ENCODE assay signal across 12 mouse cellular contexts in the genomic region with DNA sequence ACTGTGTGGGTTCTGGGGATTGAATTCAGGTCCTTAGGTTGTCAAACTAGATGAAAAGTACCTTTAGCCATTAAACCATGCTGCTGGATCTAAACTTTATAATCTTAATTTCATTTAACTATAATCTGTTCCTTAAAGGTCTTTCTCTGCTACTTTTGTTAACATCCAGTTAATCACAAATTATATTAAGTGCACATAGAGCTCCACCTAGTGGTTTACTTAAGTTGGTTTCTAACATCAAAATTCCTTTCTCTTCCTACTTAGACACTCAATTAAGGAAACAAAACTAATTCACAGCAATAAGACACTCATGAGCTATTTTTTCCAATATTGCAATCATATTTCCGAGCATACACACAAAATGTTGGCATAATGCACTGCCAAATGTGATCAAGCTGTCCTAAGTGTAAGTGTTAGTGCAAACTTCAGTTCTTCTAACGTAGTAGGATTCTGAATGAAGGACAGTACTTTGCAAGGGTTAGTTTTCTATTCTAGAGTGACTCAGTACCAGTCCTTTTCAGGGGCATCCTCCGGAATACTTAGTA. TPM values are rescaled to one million over a fixed set of nuclear protein-coding genes. Genes with fewer than 3 reads are reported as not detected.
A peak's percentile ranks its signal among the peaks of the same experiment; 100 is the strongest.
DNase-seq lines count a peak whose midpoint lies in the region; ATAC-seq and TF ChIP-seq lines count a peak whose summit lies in the region.
"Had no signal": no experiment of that assay in that cellular context is flagged by ENCODE, and none has a peak within 500 bp of the region (broad histone marks: within the 10 kb centered on the region; RNA-seq: fewer than 3 reads in every experiment).

No protein-coding gene starts in this region.

- no peaks in the 10 kb centered on the region; the same call in 1 of the 2 replicates for H3K36me3 ChIP-seq in splenic B cell, adult 2 months (ENCODE audit: control insufficient read depth, insufficient read depth, low read length, poor library complexity, severe bottlenecking)
- H3K36me3 ChIP-seq in forebrain, embryonic 13.5 days (ENCODE audit: poor library complexity, severe bottlenecking) = peaks cover 43% of the 10 kb centered on the region

- no peak overlapping the region for H3K27ac ChIP-seq in gastrocnemius, adult 2 months
- no peak overlapping the region for H3K27ac ChIP-seq in forebrain, embryonic 13.5 days

- H3K27me3 ChIP-seq in splenic B cell, adult 2 months (ENCODE audit: control insufficient read depth, insufficient read depth, low read length, poor library complexity, severe bottlenecking) = no peaks in the 10 kb centered on the region
- no peaks in the 10 kb centered on the region for H3K27me3 ChIP-seq in forebrain, embryonic 13.5 days

- H3K4me3 ChIP-seq in gastrocnemius, adult 2 months = no peak overlapping the region
- H3K4me3 ChIP-seq in forebrain, embryonic 13.5 days = no peak overlapping the region

- H3K9ac ChIP-seq in forebrain, embryonic 13.5 days = no peak overlapping the region

- H3K4me2 ChIP-seq in forebrain, embryonic 13.5 days = no peak overlapping the region

- WGBS in forebrain, embryonic 13.5 days = 81% methylated on average over 3 of the region's 3 CpGs

- no peak for DNase-seq in gastrocnemius, adult 2 months
- no peak for DNase-seq in gastrocnemius, postnatal 14 days
- peak; percentile 14 for DNase-seq in lung, postnatal 25 days (ENCODE audit: low spot score)
- DNase-seq in lung, postnatal 14 days = no peak
- peak; percentile 32 for DNase-seq in embryo, embryonic 10 days (ENCODE audit: low spot score)
- DNase-seq in splenic B cell, adult 2 months (ENCODE audit: low read depth, low spot score) = peak; percentile 42
- DNase-seq in spleen, adult 12 weeks (ENCODE audit: low spot score) = no peak

- intact Hi-C loops in gastrocnemius, adult 2 months (cut with DNase I) = loop anchor here (10.0 kb wide), 2 partner anchors 104 to 384 kb away; no protein-coding TSS in a partner anchor
- intact Hi-C loops in gastrocnemius, postnatal 14 days (cut with DNase I; ENCODE audit: low total_unique reads) = no loop called here

- TF ChIP-seq CTCF in gastrocnemius, adult 2 months (IDR thresholded peaks at IDR 0.05) = peak; percentile 72

- H3K9me3 ChIP-seq in forebrain, embryonic 13.5 days (replicated peaks) = no peaks in the 10 kb centered on the region

- no peaks in the 10 kb centered on the region for H3K4me1 ChIP-seq in forebrain, embryonic 13.5 days

- no peak for ATAC-seq in forebrain, embryonic 13.5 days

RNA-seq across cellular contexts. Expression of gene Gm17374, which starts 7.4 kb away (rescaled TPM):
- not detected for total RNA-seq in gastrocnemius, adult 2 months (2021)
- total RNA-seq in gastrocnemius, postnatal 14 days (2021) = not detected
- not detected in 2 replicates for polyA plus RNA-seq in forebrain, embryonic 13.5 days (2015; fragmentation: Nextera tagmentation; extraction: Ambion mirVana)
- total RNA-seq: heart, adult 18-20 months; layer of hippocampus, postnatal 10 days had no signal
- polyA plus RNA-seq: cortical plate, adult 2 months; spleen, adult 2 months had no signal

RNA-seq across cellular contexts. Expression of gene Esf1, which starts 11.1 kb away (rescaled TPM):
- 10 to 100 TPM; 12.1 to 12.9 TPM for total RNA-seq in gastrocnemius, adult 2 months (2021)
- 10 to 100 TPM; 11.7 to 12.9 TPM for total RNA-seq in gastrocnemius, postnatal 14 days (2021)
- polyA plus RNA-seq in forebrain, embryonic 13.5 days (2015; fragmentation: Nextera tagmentation; extraction: Ambion mirVana) = 24.1 and 26.2 TPM in 2 replicates

RNA-seq across cellular contexts. Expression of gene Ndufaf5, which starts 11.2 kb away (rescaled TPM):
- total RNA-seq in gastrocnemius, adult 2 months (2021) = 10 to 100 TPM; 36.1 to 45.8 TPM
- total RNA-seq in gastrocnemius, postnatal 14 days (2021) = 10 to 100 TPM; 24.9 to 27.2 TPM
- polyA plus RNA-seq in forebrain, embryonic 13.5 days (2015; fragmentation: Nextera tagmentation; extraction: Ambion mirVana) = 36.5 and 39.8 TPM in 2 replicates

Comparison
In these comparisons a context has a peak if more than half of its experiments do, and no peak if none do; other contexts are left out.
1. DNase-seq: peak in lung, postnatal 25 days (single experiment), embryo, embryonic 10 days (single experiment) and splenic B cell, adult 2 months (single experiment); none in gastrocnemius, adult 2 months (single experiment), gastrocnemius, postnatal 14 days (single experiment), lung, postnatal 14 days (single experiment) and spleen, adult 12 weeks (single experiment).